ENCODE assay signal across 8 mouse cellular contexts in genomic region chr15:97952137-97952888, GRCm38 (mm10). TPM values are rescaled to one million over a fixed set of nuclear protein-coding genes. Genes with fewer than 3 reads are reported as not detected.
DNase-seq lines count a peak whose midpoint lies in the region; ATAC-seq lines count a peak whose summit lies in the region.

No protein-coding gene starts in this region.

- no peak overlapping the region for H3K4me2 ChIP-seq in midbrain, embryonic 13.5 days (replicated peaks)

- DNase-seq in gastrocnemius, adult 18-20 months (ENCODE audit: low spot score) = peak; percentile 48
- no peak for DNase-seq in gastrocnemius, postnatal 25 days
- peak; percentile 55 for DNase-seq in cerebellum, adult 8-10 months
- DNase-seq in forelimb bud, embryonic 11.5 days (ENCODE audit: low read depth, low spot score) = peak; percentile 84
- DNase-seq in induced T-regulatory cell, adult 2 months (ENCODE audit: low read depth) = peak; percentile 82
- DNase-seq in left cerebral cortex, postnatal 36 days (ENCODE audit: low spot score in 2 of 2) = peak; percentile 53 to 61
- DNase-seq in spleen, postnatal 10 days (ENCODE audit: low spot score in 2 of 2) = peak; percentile 39 to 65

- H3K36me3 ChIP-seq in midbrain, embryonic 13.5 days = no peaks in the 10 kb centered on the region

- H3K9me3 ChIP-seq in midbrain, embryonic 13.5 days = no peaks in the 10 kb centered on the region

- ATAC-seq in midbrain, embryonic 13.5 days = peak; percentile 78

- H3K27me3 ChIP-seq in midbrain, embryonic 13.5 days = peaks cover 11% of the 10 kb centered on the region; the same call in 1 of the 2 replicates

- no peak overlapping the region for H3K27ac ChIP-seq in midbrain, embryonic 13.5 days

- WGBS in midbrain, embryonic 13.5 days = 15% methylated on average over 16 of the region's 16 CpGs

- intact Hi-C loops in left cerebral cortex, postnatal 36 days (cut with DNase I) = loop anchor here (1.0 to 5.0 kb wide), 4 partner anchors 80 to 235 kb away; no protein-coding TSS in a partner anchor

- H3K4me3 ChIP-seq in midbrain, embryonic 13.5 days (replicated peaks) = no peak overlapping the region

- H3K4me1 ChIP-seq in midbrain, embryonic 13.5 days (replicated peaks) = peaks cover 21% of the 10 kb centered on the region

- H3K9ac ChIP-seq in midbrain, embryonic 13.5 days (replicated peaks) = peak overlapping the region; percentile 20; the same call in 1 of the 2 replicates

RNA-seq across cellular contexts. Expression of gene Tmem106c, which starts 11.7 kb away (rescaled TPM):
- total RNA-seq in gastrocnemius, adult 18-20 months (2021) = 1 to 10 TPM; 5.8 to 7.4 TPM
- total RNA-seq in gastrocnemius, postnatal 25 days (2021) = 1 to 10 TPM; 4.8 to 7.1 TPM
- total RNA-seq in left cerebral cortex, postnatal 36 days (2021) = 10 to 100 TPM; 23.4 to 25.5 TPM
- 59.3 and 59.8 TPM in 2 replicates for polyA plus RNA-seq in midbrain, embryonic 13.5 days (2015; fragmentation: Nextera tagmentation; extraction: Ambion mirVana)

RNA-seq across cellular contexts. Expression of gene Vdr, which starts 41.9 kb away (rescaled TPM):
- total RNA-seq in gastrocnemius, adult 18-20 months (2021) = under 1 TPM; 0.09 TPM
- under 1 TPM; 0.18 to 0.32 TPM for total RNA-seq in gastrocnemius, postnatal 25 days (2021)
- under 1 TPM; 0.35 to 0.61 TPM for total RNA-seq in left cerebral cortex, postnatal 36 days (2021)
- not detected in 2 replicates for polyA plus RNA-seq in midbrain, embryonic 13.5 days (2015; fragmentation: Nextera tagmentation; extraction: Ambion mirVana)

RNA-seq across cellular contexts. Expression of gene Col2a1, which starts 52.2 kb away (rescaled TPM):
- total RNA-seq in gastrocnemius, adult 18-20 months (2021) = under 1 TPM; 0.19 to 0.37 TPM
- total RNA-seq in gastrocnemius, postnatal 25 days (2021) = 1 to 10 TPM; 1.9 to 6.3 TPM
- total RNA-seq in left cerebral cortex, postnatal 36 days (2021) = under 1 TPM; 0.30 to 0.48 TPM
- polyA plus RNA-seq in midbrain, embryonic 13.5 days (2015; fragmentation: Nextera tagmentation; extraction: Ambion mirVana) = 39.1 and 57.5 TPM in 2 replicates
